Mouse (Mus musculus) heart, postnatal 0 days (tissue): ENCODE results near the gene Prm3. TPM values are rescaled to one million over a fixed set of nuclear protein-coding genes. Genes with fewer than 3 reads are reported as not detected.

Experiments
- ATAC-seq: fragments of 200-750 bp; cut with Nextera tagmentation; 2 replicates; pipeline ENCODE4 v1.8.0; 2017; ENCODE audit warnings: low read depth, moderate number of reproducible peaks, moderate library complexity; ENCODE audit not compliant: insufficient read depth
- DNase-seq: peaks from one replicate; pipeline ENCODE4 v3.0.0-alpha.2; 2016; ENCODE audit warnings: low spot score
- H3K27ac ChIP-seq: fragments of 300-500 bp; sonication (generic); 2 replicates; pipeline ENCODE4 v1.5.1; 2014; ENCODE audit warnings: low read depth, mild to moderate bottlenecking
- H3K27me3 ChIP-seq: fragments of 300-500 bp; sonication (generic); 2 replicates; pipeline ENCODE4 v1.6.1; 2014; ENCODE audit warnings: low read length, mixed read lengths; ENCODE audit not compliant: control insufficient read depth, insufficient read depth
- H3K36me3 ChIP-seq: fragments of 300-500 bp; sonication (generic); replicated peaks from 2 replicates; pipeline ENCODE4 v1.6.1; 2014; ENCODE audit warnings: low read length, mixed read lengths; ENCODE audit not compliant: control insufficient read depth, insufficient read depth
- H3K4me1 ChIP-seq: fragments of 300-500 bp; sonication (generic); 2 replicates; pipeline ENCODE4 v1.6.1; 2014; ENCODE audit warnings: antibody characterized with exemption; ENCODE audit not compliant: control insufficient read depth, insufficient read depth
- H3K4me2 ChIP-seq: fragments of 300-500 bp; sonication (generic); 2 replicates; pipeline ENCODE4 v1.6.1; 2014; ENCODE audit warnings: low read depth, mild to moderate bottlenecking, low read length, moderate library complexity
- H3K4me3 ChIP-seq: fragments of 300-500 bp; sonication (generic); 2 replicates; pipeline ENCODE4 v1.5.1; 2014; ENCODE audit warnings: low read depth, low read length
- H3K9ac ChIP-seq: fragments of 300-500 bp; sonication (generic); replicated peaks from 2 replicates; pipeline ENCODE4 v1.6.1; 2014; ENCODE audit warnings: low read depth, low read length, mixed read lengths
- H3K9me3 ChIP-seq: fragments of 300-500 bp; sonication (generic); replicated peaks from 2 replicates; pipeline ENCODE4 v1.6.1; 2016; ENCODE audit warnings: low read length; ENCODE audit not compliant: control insufficient read depth
- CTCF ChIP-seq: IDR thresholded peaks from 2 replicates; pipeline ENCODE4 v1.5.1; 2016; ENCODE audit warnings: antibody characterized with exemption, control low read depth, low read depth
- EP300 ChIP-seq: IDR thresholded peaks from 2 replicates; pipeline ENCODE4 v1.6.1; 2016; ENCODE audit warnings: antibody characterized with exemption, low read depth
- WGBS: fragments of 180-500 bp; shearing (Covaris S2); extraction: QIAGEN DNeasy Blood & Tissue Kit; methylation state at CpG from one replicate; pipeline ENCODE4 v1.1.7; 2014; 5-methylcytosine and 5-hydroxymethylcytosine counted together
- polyA plus RNA-seq: library from polyadenylated mRNA; unstranded; fragments of >200 nt; fragmentation: Nextera tagmentation; extraction: Ambion mirVana; gene quantifications from 2 replicates; pipeline ENCODE4 v1.2.1, GENCODE M21; 2015
- total RNA-seq: library from RNA; depleted of rRNA; stranded (reverse); fragments of >200 nt; gene quantifications from 2 replicates; pipeline ENCODE4 v1.2.3, GENCODE M21; 2014; ENCODE audit warnings: low replicate concordance

Gene Prm3
- total and polyA plus RNA-seq, 2 experiments from 2014 or later: not detected

- no peaks in the 10 kb centered on the region for H3K9me3 ChIP-seq
- H3K27me3 ChIP-seq: no peaks in the 10 kb centered on the region
- H3K4me3 ChIP-seq: peak overlapping the region; percentile 79; the same call in 1 of the 2 replicates
- no peak overlapping the region for H3K27ac ChIP-seq
- no peaks in the 10 kb centered on the region for H3K36me3 ChIP-seq
- WGBS: 27% methylated on average over 1 of the region's 1 CpGs
- H3K4me1 ChIP-seq: peaks cover 29% of the 10 kb centered on the region
- no peak overlapping the region for H3K9ac ChIP-seq
- ATAC-seq: no peak
- H3K4me2 ChIP-seq: peak overlapping the region; percentile 93; the same call in 1 of the 2 replicates
- TF ChIP-seq CTCF (no peak), EP300 (no peak)
- no peak for DNase-seq
Measured at GRCm38 (mm10) chr16:10783152-10783434, 7.6 kb downstream of the Prm3 start.

- TF ChIP-seq CTCF: no peak
- no peak for TF ChIP-seq EP300
- peaks cover 34% of the 10 kb centered on the region for H3K4me1 ChIP-seq
- H3K4me2 ChIP-seq: peak overlapping the region; percentile 93; the same call in 1 of the 2 replicates
- peak overlapping the region; percentile 79; the same call in 1 of the 2 replicates for H3K4me3 ChIP-seq
- no peaks in the 10 kb centered on the region for H3K9me3 ChIP-seq
- ATAC-seq: no peak
- 57% methylated on average over 6 of the region's 6 CpGs for WGBS
- no peak for DNase-seq
- H3K36me3 ChIP-seq: no peaks in the 10 kb centered on the region
- no peaks in the 10 kb centered on the region for H3K27me3 ChIP-seq
- 0 out of 2 replicates have a peak overlapping the region, but pooled peaks have one; percentile 16 for H3K27ac ChIP-seq
- H3K9ac ChIP-seq: no peak overlapping the region; the same call in 1 of the 2 replicates
Measured at GRCm38 (mm10) chr16:10782377-10783151, 8.2 kb downstream of the Prm3 start.

- DNase-seq (no peak), ATAC-seq (no peak)
- Histone ChIP-seq H3K4me1 (peaks cover 33% of the 10 kb centered on the region), H3K9me3 (no peaks in the 10 kb centered on the region), H3K9ac (no peak overlapping the region), H3K4me2 (peak overlapping the region; percentile 93; the same call in 1 of the 2 replicates), H3K4me3 (no peak overlapping the region; the same call in 1 of the 2 replicates), H3K27me3 (no peaks in the 10 kb centered on the region), H3K27ac (0 out of 2 replicates have a peak overlapping the region, but pooled peaks have one; percentile 16), H3K36me3 (no peaks in the 10 kb centered on the region)
- WGBS: 38% methylated on average over 9 of the region's 9 CpGs
- TF ChIP-seq EP300: no peak
- TF ChIP-seq CTCF: no peak
Measured at GRCm38 (mm10) chr16:10781862-10782371, 8.8 kb downstream of the Prm3 start.

- Histone ChIP-seq H3K9ac (no peak overlapping the region), H3K27me3 (no peaks in the 10 kb centered on the region), H3K9me3 (no peaks in the 10 kb centered on the region), H3K27ac (no peak overlapping the region), H3K36me3 (no peaks in the 10 kb centered on the region), H3K4me1 (peaks cover 29% of the 10 kb centered on the region; the same call in 1 of the 2 replicates), H3K4me2 (no peak overlapping the region), H3K4me3 (no peak overlapping the region)
- 75% methylated on average over 5 of the region's 5 CpGs for WGBS
- TF ChIP-seq EP300 (no peak), CTCF (no peak)
- no peak for DNase-seq
- no peak for ATAC-seq
Measured at GRCm38 (mm10) chr16:10780631-10781120, 10.0 kb downstream of the Prm3 start.

GRCm38 (mm10) chr16:10777579-10778160 lies 13.0 kb downstream of the Prm3 start:
- ATAC-seq (peak; percentile 11; the same call in 1 of the 2 replicates), DNase-seq (peak; percentile 19)
- no peak overlapping the region for H3K27ac ChIP-seq
- no peaks in the 10 kb centered on the region for H3K9me3 ChIP-seq
- H3K4me2 ChIP-seq: no peak overlapping the region
- no peak overlapping the region for H3K4me3 ChIP-seq
- TF ChIP-seq EP300 (no peak), CTCF (no peak)
- no peaks in the 10 kb centered on the region for H3K27me3 ChIP-seq
- H3K36me3 ChIP-seq: no peaks in the 10 kb centered on the region
- H3K9ac ChIP-seq: no peak overlapping the region
- H3K4me1 ChIP-seq: peaks cover 19% of the 10 kb centered on the region; the same call in 1 of the 2 replicates
- WGBS: 53% methylated on average over 5 of the region's 5 CpGs
